Mouse (Mus musculus) ovary, postnatal 36 days (tissue): ENCODE results near the gene Dzip1.

Experiments used
- DNase-seq: peaks from one replicate; pipeline ENCODE4 v3.0.0; 2022; ENCODE audit warnings: low spot score, mixed read lengths

The Dzip1 gene

DNA sequence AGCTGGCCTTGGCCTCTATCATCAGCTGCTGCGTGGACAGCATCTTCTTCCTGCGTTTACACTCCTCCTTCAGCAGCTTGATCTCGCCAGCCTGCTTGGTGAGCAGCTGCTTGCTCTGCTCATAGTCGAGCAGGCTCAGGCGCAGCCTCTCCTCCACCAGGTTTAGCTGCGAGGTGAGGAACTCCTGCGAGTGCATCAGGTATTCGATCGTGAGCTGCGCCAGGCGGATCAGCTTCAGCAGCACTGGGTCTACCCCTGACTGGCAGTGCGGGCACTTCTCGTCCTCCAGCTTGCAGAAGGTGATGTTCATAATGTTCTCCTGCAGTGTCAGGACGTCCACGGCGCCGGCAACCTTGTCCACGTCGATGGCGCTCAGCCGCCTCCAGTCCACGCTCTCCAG is 3.0 kb downstream of the Dzip1 start:
- no peak for DNase-seq

DNA sequence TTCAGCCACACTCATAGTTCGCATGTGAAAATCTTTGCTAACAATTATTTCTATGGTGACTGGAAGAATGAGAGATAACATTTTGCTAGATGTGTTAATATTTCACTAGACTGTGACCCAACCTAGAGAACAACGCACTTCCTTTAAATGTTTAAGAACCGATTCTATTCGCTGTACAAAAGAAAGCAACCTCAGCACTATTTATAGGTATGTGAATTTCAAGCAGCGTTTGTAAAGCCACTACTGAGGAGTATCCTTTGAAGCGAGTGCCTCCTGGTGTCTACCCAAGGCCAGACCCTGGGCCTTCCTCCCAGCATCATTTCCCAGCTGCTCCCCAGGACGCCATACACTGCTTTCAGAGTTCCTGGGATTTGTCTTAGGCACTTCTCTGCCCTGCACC is 4.6 kb downstream of the Dzip1 start:
- no peak for DNase-seq

- no peak for DNase-seq
These were observed 6.2 kb downstream of the Dzip1 start for GRCm38 (mm10) chr14:118919025-118919424.

GRCm38 (mm10) chr14:118913651-118914050 is 11.6 kb downstream of the Dzip1 start:
- DNase-seq = no peak

DNA sequence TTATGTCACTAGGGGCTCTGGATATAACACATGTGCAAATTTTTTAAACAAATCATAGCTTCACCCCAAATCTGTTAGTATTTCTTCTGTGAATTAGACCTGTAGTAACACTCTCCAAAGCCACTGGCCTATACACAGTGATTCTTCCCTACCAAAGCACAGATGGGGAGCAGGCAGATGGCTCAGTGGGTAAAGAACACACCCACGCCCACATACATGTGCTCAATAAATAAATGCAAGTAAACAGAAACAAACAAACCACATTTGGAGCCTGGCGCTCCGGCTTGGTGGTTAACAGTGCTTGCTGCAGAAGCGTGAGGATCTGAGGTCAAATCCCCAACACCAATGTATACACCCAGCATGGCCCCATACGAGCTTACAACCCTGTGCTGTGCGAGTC is 13.7 kb downstream of the Dzip1 start:
- no peak for DNase-seq

DNA sequence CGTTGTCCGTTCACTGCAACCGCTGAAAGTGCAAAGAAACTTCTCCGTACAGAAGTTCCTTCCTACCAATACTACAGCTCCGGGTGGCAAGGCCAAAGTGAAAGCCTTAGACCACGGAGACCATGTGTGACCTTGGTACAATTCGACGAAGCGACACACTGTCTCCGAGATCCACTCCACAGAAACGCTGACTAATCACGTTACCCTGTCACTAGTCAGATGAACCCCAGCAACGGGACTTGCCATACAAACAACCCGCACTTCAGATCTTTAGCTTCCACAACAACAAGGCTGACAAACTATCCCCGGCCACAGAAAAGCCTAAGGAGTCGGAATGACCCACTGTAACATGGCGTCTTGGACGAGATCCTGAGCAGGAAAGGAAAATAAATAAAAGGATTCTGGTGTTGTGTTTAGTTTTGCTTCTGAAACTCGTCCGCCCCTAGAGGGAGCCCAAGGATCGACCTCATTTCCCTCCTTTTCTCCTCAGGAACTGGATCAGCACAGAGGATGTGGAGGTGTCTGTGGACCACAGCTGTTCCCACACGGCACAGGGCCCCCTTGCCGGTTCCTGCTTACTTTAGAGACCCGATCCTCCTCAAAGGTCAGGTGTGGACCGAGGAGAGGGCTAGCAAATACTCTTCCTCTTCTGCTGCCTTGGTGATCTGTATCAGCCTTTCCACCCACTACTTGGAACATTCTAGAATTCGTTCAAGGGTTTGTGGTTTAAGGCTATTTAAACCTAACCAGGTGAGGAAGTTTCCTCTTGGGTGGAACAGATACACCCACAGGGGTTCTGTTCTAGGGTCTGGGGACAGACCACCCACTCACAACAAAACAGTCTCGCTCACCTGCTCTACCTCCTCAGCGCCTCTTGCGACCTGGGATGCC is 14.7 kb downstream of the Dzip1 start:
- peak; percentile 73 for DNase-seq

DNA sequence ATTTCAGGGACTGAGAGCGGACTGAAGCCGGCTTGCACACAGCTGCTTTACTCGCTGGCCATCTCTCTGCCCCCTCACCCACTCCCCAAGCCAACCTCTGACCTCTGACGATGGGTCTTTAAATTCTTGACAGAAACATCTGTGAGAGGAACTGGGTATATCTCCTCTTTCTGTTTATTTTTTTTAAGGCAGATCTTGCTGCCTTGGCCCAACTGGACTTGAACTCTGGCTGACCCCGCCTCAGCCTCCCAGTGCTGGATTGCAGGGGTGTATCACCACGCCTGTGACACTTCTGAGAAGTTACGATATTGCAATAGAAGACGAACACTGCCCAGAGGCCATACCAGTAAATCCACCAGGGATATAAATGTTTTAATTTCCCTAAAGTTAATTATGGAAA is 15.4 kb downstream of the Dzip1 start:
- peak; percentile 38 for DNase-seq

GRCm38 (mm10) chr14:118907592-118907991 is 17.7 kb downstream of the Dzip1 start:
- DNase-seq = no peak

DNA sequence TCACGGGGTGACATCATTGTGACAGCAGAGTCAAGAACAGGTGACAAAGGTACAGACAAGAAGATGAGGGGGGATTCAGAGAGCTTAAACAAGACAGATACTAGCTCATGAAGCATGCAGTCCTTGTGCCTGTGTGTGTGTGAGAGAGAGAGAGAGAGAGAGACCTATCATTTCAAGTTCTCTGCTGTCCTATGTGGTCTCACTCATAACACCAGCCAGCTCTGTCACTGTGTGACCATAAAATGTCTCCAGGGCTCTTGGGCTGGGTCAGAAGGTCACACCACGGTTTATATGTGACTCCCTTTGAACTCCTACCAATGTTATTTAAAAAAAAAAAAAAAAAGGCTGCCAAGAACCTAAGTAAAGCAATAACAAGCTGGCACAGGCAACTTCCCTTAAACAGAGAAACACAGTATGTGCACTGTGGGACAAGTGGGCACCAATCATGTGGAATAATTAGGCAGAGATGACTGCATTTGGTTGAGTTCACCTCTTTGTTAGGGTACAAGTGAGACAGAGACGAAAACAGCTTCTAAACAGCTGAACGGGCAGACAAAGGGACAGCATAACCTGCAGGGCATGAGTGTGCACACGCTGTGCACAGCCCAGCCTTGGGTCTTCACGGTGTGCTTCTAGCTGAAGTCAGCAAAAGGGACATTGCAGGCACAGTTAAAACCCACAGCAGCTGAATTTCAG is 21.2 kb downstream of the Dzip1 start:
- DNase-seq = no peak

- DNase-seq = no peak
These were observed 21.9 kb downstream of the Dzip1 start for GRCm38 (mm10) chr14:118903397-118903796.

- DNase-seq = no peak
These were observed 24.3 kb downstream of the Dzip1 start for GRCm38 (mm10) chr14:118900911-118901310.

DNA sequence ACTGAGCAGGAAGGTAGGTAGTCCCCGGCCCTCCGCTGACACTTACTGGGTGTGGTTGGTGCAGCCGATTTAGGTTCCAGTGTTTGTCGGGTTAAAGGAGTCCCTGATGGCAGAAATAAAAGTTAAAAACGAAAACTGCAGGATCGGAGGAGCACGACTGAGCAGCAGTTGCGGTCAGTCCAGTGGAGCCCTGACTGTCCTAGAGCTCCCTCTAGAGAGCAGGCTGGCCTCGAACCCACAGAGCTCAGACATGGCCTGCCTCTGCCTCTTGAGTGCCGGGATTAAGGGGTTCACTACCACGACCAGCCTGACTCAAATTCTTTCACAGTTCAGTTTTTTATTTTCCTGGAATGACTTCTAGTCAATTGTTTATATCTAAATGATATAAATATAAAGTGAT is 25.3 kb downstream of the Dzip1 start:
- DNase-seq = no peak

- no peak for DNase-seq
These were observed 29.6 kb downstream of the Dzip1 start for GRCm38 (mm10) chr14:118895655-118896054.

- peak; percentile 24 for DNase-seq
These were observed 30.0 kb downstream of the Dzip1 start for GRCm38 (mm10) chr14:118895228-118895627.

- no peak for DNase-seq
These were observed 35.2 kb downstream of the Dzip1 start for GRCm38 (mm10) chr14:118890101-118890500.

- no peak for DNase-seq
These were observed 41.1 kb downstream of the Dzip1 start for GRCm38 (mm10) chr14:118884250-118884556.

- no peak for DNase-seq
These were observed 41.7 kb downstream of the Dzip1 start for GRCm38 (mm10) chr14:118883344-118884249.

DNA sequence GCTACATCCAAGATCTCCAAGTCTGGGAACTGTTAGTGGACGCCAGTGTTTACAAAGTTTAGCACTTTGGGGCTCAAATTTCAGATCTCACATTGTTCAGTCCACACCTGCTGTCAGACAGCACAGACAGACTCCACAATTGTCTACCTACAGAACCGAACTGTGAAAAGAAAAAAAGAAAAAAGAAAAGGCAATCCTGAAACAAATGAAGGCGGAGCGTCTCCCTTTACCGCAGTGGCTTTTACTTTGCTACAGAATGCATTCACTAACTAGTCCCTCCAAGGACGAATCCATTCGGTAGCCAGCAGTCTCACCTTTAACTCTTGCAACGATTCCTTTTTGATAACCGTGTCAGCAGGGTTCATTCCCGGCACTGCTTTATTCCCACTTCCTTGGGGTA is 44.6 kb downstream of the Dzip1 start:
- no peak for DNase-seq

GRCm38 (mm10) chr14:118878346-118878910 is 46.8 kb downstream of the Dzip1 start:
- no peak for DNase-seq

DNA sequence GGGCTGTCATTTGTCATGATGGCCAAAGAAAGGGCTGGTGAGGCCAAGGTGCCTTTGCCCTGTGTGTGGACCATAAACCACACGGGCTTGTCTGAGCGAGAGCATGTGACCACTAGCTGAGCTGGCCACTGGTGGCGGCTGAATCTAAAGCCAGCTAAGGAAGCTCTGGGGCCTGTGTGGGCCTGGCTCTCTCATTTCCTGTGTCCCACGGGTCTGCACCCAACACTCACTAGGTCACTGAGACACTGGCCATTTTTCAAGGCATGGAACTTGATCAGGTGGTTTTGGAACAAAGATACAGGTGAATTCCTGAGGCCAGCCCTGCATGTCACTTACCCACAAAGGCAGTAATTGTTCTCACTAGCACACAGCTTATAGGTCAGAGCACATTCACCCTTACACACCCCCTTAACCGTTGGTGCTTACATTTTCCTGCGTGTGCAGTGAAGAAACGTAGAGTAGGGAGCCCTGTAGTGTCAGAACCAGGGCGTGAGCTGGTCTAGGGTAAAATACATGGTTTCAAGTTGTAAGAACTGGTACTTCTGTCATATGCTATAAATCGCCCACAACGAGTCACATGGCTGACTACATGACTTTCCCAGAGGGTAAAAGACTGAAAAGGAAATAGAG is 50.4 kb downstream of the Dzip1 start:
- no peak for DNase-seq

DNA sequence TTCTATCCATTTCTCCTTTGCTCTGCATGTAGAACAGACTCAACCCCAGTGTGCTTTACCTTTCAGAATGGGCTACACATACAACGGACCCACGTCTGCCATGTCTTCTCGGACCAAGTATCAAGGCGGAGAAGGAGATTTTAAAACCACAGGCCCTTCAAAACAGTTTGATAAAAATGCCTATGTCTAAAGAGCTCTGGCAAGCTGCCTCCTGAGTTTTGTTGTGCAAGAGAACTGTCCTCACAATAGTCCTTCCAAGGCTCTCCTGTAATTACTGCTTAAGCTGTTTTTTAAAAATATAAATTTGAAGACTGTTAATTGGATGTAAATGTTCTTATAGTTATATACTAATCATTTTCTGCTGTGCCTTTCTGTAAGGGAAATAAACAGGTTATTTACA is 51.1 kb downstream of the Dzip1 start:
- no peak for DNase-seq

GRCm38 (mm10) chr14:118869712-118870111 is 55.5 kb downstream of the Dzip1 start:
- no peak for DNase-seq
